Mouse (Mus musculus) E14TG2a.4 (cell line): ENCODE results near the gene Gli3.

Source experiments
- H3K27me3 ChIP-seq: 2 replicates; pipeline ENCODE4 v1.6.1; 2014; ENCODE audit warnings: low read length, control low read depth; ENCODE audit not compliant: insufficient read depth
- H3K36me3 ChIP-seq: 2 replicates; pipeline ENCODE4 v1.6.1; 2014; ENCODE audit warnings: low read length, control low read depth; ENCODE audit not compliant: insufficient read depth
- H3K4me1 ChIP-seq: replicated peaks from 2 replicates; pipeline ENCODE4 v1.6.1; 2014; ENCODE audit warnings: low read depth, low read length, control low read depth
- H3K4me3 ChIP-seq: replicated peaks from 2 replicates; pipeline ENCODE4 v1.5.1; 2014; ENCODE audit warnings: mild to moderate bottlenecking, low read length
- H3K9me3 ChIP-seq: 2 replicates; pipeline ENCODE4 v1.6.1; 2014; ENCODE audit warnings: low read length, control low read depth
- CTCF ChIP-seq: conservative IDR thresholded peaks from 2 replicates; pipeline ENCODE4 v1.5.1; 2014; ENCODE audit warnings: low read length
- NANOG ChIP-seq: IDR thresholded peaks from 2 replicates; pipeline ENCODE4 v1.6.1; 2014; ENCODE audit warnings: borderline replicate concordance, low read length, mixed read lengths
- POU5F1 ChIP-seq: IDR thresholded peaks from 2 replicates; pipeline ENCODE4 v1.6.1; 2014; ENCODE audit warnings: low read length, borderline replicate concordance

Gene Gli3

DNA sequence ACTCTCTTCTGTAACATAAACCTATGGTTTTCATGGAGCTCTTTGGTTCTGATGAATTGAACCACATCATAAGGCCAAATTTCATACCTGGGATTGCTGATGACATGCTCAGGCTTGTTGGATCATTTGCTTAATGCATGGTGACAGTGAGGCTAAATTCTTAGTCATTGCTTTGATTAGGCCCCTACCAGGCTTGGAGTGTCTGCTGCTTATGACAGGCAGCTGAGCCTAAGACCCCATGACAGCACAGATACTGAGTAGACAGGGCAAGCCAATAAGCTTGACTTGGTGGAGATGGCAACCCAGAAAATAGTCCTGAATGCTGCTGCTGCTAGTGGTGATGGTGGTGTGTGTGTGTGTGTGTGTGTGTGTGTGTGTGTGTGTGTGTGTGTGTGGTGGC, 47.9 kb downstream of the Gli3 start:
- no peaks in the 10 kb centered on the region for H3K36me3 ChIP-seq
- no peaks in the 10 kb centered on the region for H3K9me3 ChIP-seq
- no peak overlapping the region for H3K4me3 ChIP-seq
- H3K4me1 ChIP-seq, result peaks cover 8% of the 10 kb centered on the region
- TF ChIP-seq CTCF (no peak), POU5F1 (no peak), NANOG (no peak)
- no peaks in the 10 kb centered on the region for H3K27me3 ChIP-seq

DNA sequence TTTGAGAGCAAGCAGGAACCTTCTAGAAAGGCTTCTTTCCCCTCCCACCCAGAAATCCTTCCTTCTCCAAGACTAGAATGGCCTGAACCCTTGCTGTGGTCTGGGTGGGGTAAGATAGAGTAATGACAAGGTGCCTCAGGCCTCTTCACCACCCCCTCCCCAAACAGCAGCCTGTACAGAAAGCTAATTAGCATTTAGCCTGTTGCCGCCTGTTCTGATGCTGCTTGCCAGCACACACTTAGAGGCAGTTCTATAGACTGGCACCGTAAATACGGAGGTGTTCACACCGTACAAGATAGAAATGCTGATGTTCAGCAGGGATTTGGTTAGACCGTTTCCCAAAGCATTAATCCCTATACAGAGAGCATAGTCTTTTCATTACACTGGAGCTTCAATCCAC, 50.1 kb downstream of the Gli3 start:
- peaks cover 8% of the 10 kb centered on the region for H3K4me1 ChIP-seq
- H3K9me3 ChIP-seq, result no peaks in the 10 kb centered on the region
- TF ChIP-seq POU5F1 (no peak), NANOG (no peak), CTCF (no peak)
- H3K36me3 ChIP-seq, result no peaks in the 10 kb centered on the region
- no peaks in the 10 kb centered on the region for H3K27me3 ChIP-seq
- H3K4me3 ChIP-seq, result no peak overlapping the region

DNA sequence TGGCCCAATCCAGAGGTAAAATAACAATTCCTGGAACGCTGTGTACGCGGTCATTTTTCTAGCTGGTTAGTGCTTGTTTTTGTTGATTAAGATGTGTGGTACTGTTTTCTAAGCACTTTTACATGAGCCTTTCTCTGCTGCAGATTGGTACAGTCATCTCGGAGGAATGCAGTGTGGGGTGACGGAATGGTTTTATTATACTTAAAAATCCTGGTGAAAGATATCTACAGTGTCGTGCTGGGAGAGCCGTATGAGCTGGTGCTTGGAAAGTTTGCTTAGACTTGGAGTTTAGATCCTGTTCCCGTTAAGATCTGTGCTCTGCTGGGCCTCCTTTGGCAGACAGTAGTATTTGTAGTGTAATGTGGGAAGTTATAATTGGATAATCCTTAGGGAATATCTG, 51.0 kb downstream of the Gli3 start:
- no peak for TF ChIP-seq NANOG
- TF ChIP-seq CTCF, result no peak
- no peak for TF ChIP-seq POU5F1
- Histone ChIP-seq H3K27me3 (no peaks in the 10 kb centered on the region), H3K4me3 (no peak overlapping the region), H3K4me1 (peaks cover 8% of the 10 kb centered on the region), H3K36me3 (no peaks in the 10 kb centered on the region), H3K9me3 (no peaks in the 10 kb centered on the region)

DNA sequence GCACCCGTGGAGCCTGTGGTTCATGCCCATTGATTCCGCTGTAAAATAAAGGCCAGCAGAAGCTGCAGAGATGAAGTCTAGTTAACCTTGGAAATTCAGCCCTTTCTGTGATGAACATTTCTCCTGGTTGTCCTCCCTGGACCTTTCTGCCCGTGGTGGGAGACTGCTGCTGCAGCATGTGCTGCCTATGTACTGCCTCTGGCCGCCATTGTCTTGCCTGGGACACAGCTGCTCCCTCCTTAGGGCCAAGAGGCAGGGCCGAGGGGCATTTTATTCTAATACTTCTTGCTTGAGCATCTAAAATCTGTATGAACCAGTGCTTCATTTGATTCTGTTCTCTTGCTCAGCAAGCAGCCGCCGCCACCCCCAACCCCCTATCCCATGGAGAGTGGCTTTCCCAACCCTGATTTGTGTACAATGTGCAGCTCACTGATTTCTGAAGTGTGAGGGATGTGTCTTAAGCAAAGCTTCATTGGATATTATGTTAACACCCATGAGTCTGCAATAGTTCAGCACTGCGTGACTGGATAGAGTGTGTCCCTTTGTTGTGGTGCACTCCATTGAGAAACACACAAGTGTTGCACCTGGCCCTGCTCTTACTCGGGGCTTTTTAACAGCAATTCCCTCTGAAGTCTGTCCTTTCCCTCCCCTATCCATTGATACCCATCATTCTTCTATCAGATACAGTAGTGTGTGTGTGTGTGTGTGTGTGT, 54.2 kb downstream of the Gli3 start:
- no peaks in the 10 kb centered on the region for H3K36me3 ChIP-seq
- no peaks in the 10 kb centered on the region for H3K27me3 ChIP-seq
- no peak for TF ChIP-seq POU5F1
- H3K4me1 ChIP-seq, result peaks cover 8% of the 10 kb centered on the region
- no peaks in the 10 kb centered on the region for H3K9me3 ChIP-seq
- H3K4me3 ChIP-seq, result no peak overlapping the region

DNA sequence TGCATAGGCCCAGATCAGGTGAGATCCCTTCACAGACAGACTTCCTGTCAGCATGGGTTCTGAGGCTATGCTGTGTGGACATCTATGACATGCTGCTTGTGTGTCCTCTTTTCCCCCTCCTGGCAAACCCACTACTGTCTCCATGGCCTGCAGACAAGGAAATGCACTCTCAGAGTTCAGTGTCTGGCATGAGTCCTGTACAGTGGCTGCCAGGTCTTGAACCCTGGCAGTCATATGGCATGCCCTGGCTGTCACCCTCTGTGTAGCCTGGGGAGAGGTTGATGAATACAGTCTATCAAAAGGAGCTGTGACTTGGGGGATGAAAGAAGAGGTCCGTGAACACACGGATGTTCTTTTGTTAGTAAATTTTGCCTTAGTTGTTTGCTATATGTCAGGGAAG, 57.3 kb downstream of the Gli3 start:
- TF ChIP-seq CTCF (no peak), NANOG (no peak), POU5F1 (no peak)
- H3K4me3 ChIP-seq, result no peak overlapping the region
- H3K27me3 ChIP-seq, result no peaks in the 10 kb centered on the region
- no peaks in the 10 kb centered on the region for H3K36me3 ChIP-seq
- H3K4me1 ChIP-seq, result no peaks in the 10 kb centered on the region
- H3K9me3 ChIP-seq, result no peaks in the 10 kb centered on the region

DNA sequence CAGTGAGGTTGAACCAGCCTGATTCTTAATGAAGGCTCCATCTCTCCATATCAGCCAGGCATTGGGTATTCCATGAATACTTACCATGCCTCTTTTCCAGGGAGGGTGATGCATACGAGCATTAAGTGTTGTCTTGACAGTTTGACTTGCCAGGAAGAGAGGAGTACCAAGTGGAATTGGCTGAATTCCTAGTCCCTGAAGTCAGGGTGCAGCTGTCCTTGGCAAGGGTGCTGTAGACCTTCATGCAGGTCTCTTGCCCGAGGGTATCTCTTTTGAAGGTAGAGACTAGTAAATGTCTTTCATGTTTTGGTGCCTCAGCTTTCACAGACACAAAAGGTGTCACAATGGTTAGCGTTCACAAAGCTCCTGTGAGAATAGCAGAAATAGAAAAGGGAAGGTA, 59.1 kb downstream of the Gli3 start:
- Histone ChIP-seq H3K36me3 (no peaks in the 10 kb centered on the region), H3K27me3 (no peaks in the 10 kb centered on the region), H3K4me3 (no peak overlapping the region), H3K4me1 (no peaks in the 10 kb centered on the region), H3K9me3 (no peaks in the 10 kb centered on the region)
- TF ChIP-seq NANOG, result no peak
- TF ChIP-seq POU5F1, result no peak
- no peak for TF ChIP-seq CTCF

DNA sequence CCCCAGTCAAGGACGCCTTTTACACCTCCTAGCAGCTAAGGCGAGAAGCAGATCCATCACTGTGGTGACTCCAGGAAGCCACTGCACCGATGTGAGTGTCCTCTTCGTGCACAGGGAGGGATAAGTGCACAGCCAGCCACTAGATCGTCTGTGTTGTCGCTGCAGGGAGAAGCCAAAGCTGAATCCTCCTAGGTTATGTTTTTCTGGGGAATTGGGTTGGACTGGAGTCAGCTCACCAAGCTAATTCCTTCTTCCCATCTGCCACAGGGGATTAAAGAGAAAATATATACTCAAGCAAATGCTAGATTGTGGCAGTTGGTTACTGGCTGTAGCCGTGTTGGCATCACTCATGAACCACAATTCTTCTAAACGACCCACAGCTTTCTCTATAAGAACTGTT, 61.2 kb downstream of the Gli3 start:
- H3K4me3 ChIP-seq, result no peak overlapping the region
- no peak for TF ChIP-seq CTCF
- TF ChIP-seq POU5F1, result no peak
- TF ChIP-seq NANOG, result no peak
- H3K27me3 ChIP-seq, result no peaks in the 10 kb centered on the region
- no peaks in the 10 kb centered on the region for H3K36me3 ChIP-seq
- H3K9me3 ChIP-seq, result no peaks in the 10 kb centered on the region
- H3K4me1 ChIP-seq, result no peaks in the 10 kb centered on the region

DNA sequence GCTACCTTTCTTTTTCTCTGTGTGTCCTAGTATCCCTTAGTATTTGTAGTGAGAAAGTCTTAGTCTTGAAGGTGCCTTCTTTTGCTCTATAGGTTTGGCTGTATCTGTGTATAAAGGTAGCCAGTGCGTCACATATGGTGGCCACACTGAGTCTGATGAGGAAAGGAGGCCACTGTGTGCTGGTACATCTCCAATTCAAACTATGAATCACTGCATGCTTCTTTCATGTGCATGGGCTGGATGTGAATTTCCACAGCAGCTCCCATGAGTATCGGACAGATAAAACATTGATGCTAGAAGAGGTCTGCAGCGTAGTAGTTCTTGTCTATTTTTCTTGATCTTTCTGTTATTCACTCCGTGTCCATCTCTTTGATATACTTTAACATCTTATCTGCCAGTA, 63.7 kb downstream of the Gli3 start:
- no peaks in the 10 kb centered on the region for H3K36me3 ChIP-seq
- no peaks in the 10 kb centered on the region for H3K27me3 ChIP-seq
- H3K4me3 ChIP-seq, result no peak overlapping the region
- TF ChIP-seq NANOG (no peak), CTCF (no peak), POU5F1 (no peak)
- H3K4me1 ChIP-seq, result no peaks in the 10 kb centered on the region
- no peaks in the 10 kb centered on the region for H3K9me3 ChIP-seq

DNA sequence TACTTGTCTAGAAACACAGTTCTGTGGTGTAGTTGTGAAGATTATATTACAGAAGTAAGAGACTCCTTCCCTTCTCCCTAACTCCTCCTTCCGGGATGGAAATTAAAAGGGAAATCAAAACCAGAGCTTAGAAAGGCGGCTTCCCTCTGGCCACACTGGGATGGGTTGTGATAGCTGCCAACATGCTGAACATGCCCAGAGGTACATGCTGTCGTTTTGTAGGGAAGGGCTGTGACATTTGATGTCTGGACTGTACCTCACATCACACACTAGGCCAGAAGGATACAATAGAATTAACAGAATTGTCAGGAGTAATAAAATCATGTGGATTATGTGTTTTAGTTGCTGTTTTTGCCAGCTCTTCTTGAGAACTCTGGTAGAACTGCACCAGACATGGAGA, 68.5 kb downstream of the Gli3 start:
- no peaks in the 10 kb centered on the region for H3K9me3 ChIP-seq
- no peaks in the 10 kb centered on the region for H3K36me3 ChIP-seq
- TF ChIP-seq POU5F1 (no peak), NANOG (no peak), CTCF (no peak)
- H3K4me3 ChIP-seq, result no peak overlapping the region
- no peaks in the 10 kb centered on the region for H3K4me1 ChIP-seq
- H3K27me3 ChIP-seq, result no peaks in the 10 kb centered on the region
